Mouse (Mus musculus): ENCODE results near the gene 1700028J19Rik. TPM values are rescaled to one million over a fixed set of nuclear protein-coding genes. Genes with fewer than 3 reads are reported as not detected.
"Not testable (repeated sequence)": the region's sequence is repeated elsewhere in the genome, so short reads cannot be mapped to it uniquely, and the experiment has no call there.

Gene 1700028J19Rik
- total RNA-seq, 2 experiments from 2014 or later = 1.2 to 1.3 TPM

DNA sequence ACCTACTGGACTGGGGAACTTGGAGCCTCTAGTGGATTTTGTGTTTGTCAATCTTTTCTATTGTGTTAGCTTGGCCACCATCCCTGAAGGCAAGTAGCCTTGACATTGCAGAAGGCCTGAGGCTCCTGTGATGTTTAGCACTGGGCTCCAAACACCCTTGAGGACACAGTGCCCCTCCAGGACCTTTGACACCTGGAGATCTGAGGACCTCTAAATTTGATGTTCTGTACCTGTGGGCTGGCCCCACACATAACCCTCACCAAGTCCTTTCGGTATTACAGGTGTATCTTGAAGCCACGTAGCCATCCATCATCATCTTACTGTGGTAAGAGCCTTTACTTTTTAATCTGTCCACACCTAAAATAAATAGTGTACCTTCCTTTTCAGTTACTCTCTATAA lies 1.5 kb upstream of the 1700028J19Rik start:
- intact Hi-C loops (cut with DNase I) = no loop called here
- DNase-seq (ENCODE audit: extremely low spot score in 1 of 2, low spot score in 2 of 2) = no peak
- TF ChIP-seq CTCF (IDR thresholded peaks at IDR 0.05) = no peak
- Histone ChIP-seq H3K27ac (no peak overlapping the region), H3K4me3 (no peak overlapping the region)

GRCm38 (mm10) chr7:44246984-44247470 lies 532 bp upstream of the 1700028J19Rik start:
- intact Hi-C loops (cut with DNase I) = no loop called here

GRCm38 (mm10) chr7:44244080-44244479 lies 2.4 kb downstream of the 1700028J19Rik start:
- intact Hi-C loops (cut with DNase I) = no loop called here
- DNase-seq (ENCODE audit: extremely low spot score in 1 of 2, low spot score in 2 of 2) = no peak

More at GRCm38 (mm10) chr7:44246984-44247470, 532 bp upstream of the 1700028J19Rik start:
- Histone ChIP-seq H3K4me3 (peak overlapping the region; percentile 71), H3K27ac (peak overlapping the region; percentile 96)
- no peak for TF ChIP-seq CTCF (IDR thresholded peaks at IDR 0.05)
- DNase-seq (ENCODE audit: extremely low spot score in 1 of 2, low spot score in 2 of 2) = peak in 1 of 2 experiments; percentile 52

DNA sequence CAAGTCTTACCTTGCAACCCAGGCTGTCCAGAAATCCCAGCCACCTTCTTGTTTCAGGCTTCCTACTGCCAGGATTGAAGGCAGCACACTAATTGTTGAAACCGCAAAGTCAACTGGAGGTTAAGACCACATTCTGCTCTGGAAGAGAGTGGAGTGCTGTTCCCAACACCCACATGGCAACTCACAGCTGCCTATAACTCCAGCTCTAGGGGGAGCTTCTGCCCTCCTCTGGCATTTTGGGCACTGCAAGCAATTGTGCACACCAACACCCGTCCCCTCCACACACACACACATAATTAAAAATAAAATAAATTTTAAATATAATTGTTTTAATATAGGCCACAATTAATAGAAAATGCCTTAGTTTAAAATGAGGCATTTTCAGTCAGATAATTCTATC lies 5.3 kb downstream of the 1700028J19Rik start:
- peak; percentile 31 for TF ChIP-seq CTCF (IDR thresholded peaks at IDR 0.05)
- intact Hi-C loops (cut with DNase I) = no loop called here
- Histone ChIP-seq H3K4me3 (no peak overlapping the region), H3K27ac (no peak overlapping the region)
- no peak for DNase-seq (ENCODE audit: extremely low spot score in 1 of 2, low spot score in 2 of 2)

More at GRCm38 (mm10) chr7:44244080-44244479, 2.4 kb downstream of the 1700028J19Rik start:
- Histone ChIP-seq H3K4me3 (no peak overlapping the region), H3K27ac (no peak overlapping the region)
- no peak for TF ChIP-seq CTCF (IDR thresholded peaks at IDR 0.05)

- no peak overlapping the region for H3K4me3 ChIP-seq
- no peak for DNase-seq (ENCODE audit: extremely low spot score in 1 of 2, low spot score in 2 of 2)
- TF ChIP-seq CTCF (IDR thresholded peaks at IDR 0.05) = no peak
- intact Hi-C loops (cut with DNase I) = no loop called here
- H3K27ac ChIP-seq = no peak overlapping the region
Observed at GRCm38 (mm10) chr7:44240712-44241111, 5.8 kb downstream of the 1700028J19Rik start.

DNA sequence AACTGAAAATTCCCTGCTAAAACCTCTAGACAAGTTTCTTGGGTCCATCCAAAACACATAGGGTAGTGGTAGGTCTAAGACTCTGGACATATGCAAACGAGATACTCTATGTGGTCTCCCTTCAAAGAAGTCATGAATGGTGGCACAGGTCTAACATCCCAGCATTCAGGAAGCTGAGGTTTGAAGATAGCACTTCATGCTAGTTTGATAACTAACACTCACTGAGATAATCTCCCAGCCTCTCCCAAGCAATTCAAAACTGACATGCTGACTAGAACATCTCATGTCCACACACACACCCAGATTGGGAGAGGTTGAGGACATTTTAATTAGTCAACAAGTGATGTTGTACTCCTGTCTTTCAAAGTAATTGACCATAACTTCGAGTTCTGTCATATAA lies 6.6 kb downstream of the 1700028J19Rik start:
- no peak for DNase-seq (ENCODE audit: extremely low spot score in 1 of 2, low spot score in 2 of 2)
- H3K27ac ChIP-seq = no peak overlapping the region
- no peak for TF ChIP-seq CTCF (IDR thresholded peaks at IDR 0.05)
- intact Hi-C loops (cut with DNase I) = no loop called here
- H3K4me3 ChIP-seq = no peak overlapping the region

DNA sequence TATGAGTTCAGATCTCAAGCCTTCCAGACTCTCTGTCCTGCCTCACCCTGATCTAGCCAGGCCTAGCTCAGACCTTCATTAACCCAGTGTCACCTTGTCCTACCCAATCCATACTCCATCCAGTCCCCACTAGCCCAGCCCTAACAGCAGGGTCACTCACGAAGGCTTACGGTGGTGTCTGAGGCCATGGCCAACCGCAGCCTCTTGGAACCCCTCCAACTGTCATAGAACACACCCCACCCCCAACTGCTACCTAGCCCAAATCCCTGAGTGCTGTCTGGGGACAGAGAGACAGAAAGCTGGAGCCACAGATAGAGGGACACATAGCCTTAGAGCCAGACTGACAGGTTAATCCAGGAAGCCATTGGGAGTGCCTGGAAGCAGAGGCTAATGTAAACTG lies 10.6 kb downstream of the 1700028J19Rik start, which contains the start of gene Gm36864:
Gene Gm36864 (plus strand): TSS at position 269 of the 400 bp plus-strand sequence.
- H3K27ac ChIP-seq = no peak within 1 kb of the TSS
- no peak within 1 kb of the TSS for H3K4me3 ChIP-seq
- TF ChIP-seq CTCF (IDR thresholded peaks at IDR 0.05) = no peak
- DNase-seq (ENCODE audit: extremely low spot score in 1 of 2, low spot score in 2 of 2) = no peak
- intact Hi-C loops (cut with DNase I) = no loop called here

DNA sequence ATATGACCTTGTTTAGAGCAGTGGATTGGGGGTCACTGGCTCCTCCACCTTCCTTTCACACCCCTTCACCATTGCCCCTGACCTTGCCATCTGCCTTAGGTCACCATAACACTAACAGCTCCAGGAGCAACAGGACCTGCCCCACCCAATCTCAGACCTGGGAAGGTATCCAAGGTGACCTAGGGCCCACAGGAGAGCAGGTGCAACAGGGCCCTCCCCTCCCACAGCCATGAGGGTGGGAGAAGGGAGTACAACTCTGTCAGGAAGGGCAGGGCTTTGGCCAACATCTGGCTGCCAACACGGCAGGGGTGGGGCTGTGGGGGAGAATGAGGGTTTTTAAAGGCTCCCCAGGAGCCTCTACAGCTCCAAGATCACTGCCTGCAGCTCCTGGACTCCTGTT lies 21.4 kb downstream of the 1700028J19Rik start, which contains the start of gene Klk1:
Gene Klk1 (plus strand): TSS at position 285 of the 400 bp plus-strand sequence.
- intact Hi-C loops (cut with DNase I) = no loop called here
- H3K4me3 ChIP-seq = no peak within 1 kb of the TSS
- TF ChIP-seq CTCF (IDR thresholded peaks at IDR 0.05) = no peak
- DNase-seq (ENCODE audit: extremely low spot score in 1 of 2, low spot score in 2 of 2) = no peak
- H3K27ac ChIP-seq = no peak within 1 kb of the TSS

DNA sequence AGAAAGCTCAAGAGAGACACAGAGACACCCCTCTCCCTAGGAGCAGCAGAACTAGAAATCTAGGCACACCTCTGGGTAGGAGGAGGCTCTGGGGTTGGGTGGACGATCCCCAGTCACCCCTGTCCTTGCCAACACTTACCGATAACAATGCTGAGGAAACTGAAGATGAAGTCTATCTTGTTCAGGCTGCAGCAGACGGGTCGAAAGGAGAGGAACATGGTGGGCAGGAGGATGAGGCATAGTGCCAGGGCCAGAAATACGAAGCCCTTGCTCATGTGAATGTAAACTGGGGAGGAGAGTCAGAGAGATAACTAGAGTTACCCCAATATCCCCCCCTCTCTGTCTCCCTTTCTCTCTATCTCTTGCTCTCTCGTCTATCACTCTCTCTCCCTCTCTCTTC lies 24.2 kb downstream of the 1700028J19Rik start:
- intact Hi-C loops (cut with DNase I); H3K27ac ChIP-seq; DNase-seq (ENCODE audit: extremely low spot score in 1 of 2, low spot score in 2 of 2); H3K4me3 ChIP-seq: not testable (repeated sequence)

- DNase-seq (ENCODE audit: extremely low spot score in 1 of 2, low spot score in 2 of 2); H3K4me3 ChIP-seq; intact Hi-C loops (cut with DNase I); H3K27ac ChIP-seq: not testable (repeated sequence)
Observed at GRCm38 (mm10) chr7:44221601-44222000, 24.9 kb downstream of the 1700028J19Rik start.

DNA sequence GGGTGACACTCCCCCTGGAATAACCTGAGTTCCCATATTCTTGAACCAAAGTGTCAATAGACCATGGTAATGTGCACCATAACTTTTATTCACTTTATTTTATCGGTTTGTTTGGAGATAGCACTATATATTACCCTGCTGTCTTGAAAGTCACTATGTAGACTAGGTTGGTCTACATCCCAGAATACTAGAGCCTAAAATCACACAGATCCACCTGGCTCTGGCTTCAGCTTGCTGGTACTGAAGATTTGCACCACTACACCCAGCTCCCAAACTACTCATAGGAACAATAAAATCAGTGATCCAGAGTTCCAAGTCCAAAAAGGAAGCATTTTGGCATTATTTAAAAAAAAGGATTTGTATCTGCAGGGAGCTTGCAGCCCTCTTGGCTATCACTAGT lies 30.9 kb downstream of the 1700028J19Rik start, which contains the start of gene Klk1b5:
Gene Klk1b5 (plus strand): TSS at position 301 of the 400 bp plus-strand sequence.
- no peak for DNase-seq (ENCODE audit: extremely low spot score in 1 of 2, low spot score in 2 of 2)
- H3K4me3 ChIP-seq = no peak within 1 kb of the TSS
- no peak for TF ChIP-seq CTCF (IDR thresholded peaks at IDR 0.05)
- intact Hi-C loops (cut with DNase I) = loop anchor here (5.0 kb wide), 1 partner anchor 283 kb away; the partner anchor contains the start of gene Klk15
- no peak within 1 kb of the TSS for H3K27ac ChIP-seq

DNA sequence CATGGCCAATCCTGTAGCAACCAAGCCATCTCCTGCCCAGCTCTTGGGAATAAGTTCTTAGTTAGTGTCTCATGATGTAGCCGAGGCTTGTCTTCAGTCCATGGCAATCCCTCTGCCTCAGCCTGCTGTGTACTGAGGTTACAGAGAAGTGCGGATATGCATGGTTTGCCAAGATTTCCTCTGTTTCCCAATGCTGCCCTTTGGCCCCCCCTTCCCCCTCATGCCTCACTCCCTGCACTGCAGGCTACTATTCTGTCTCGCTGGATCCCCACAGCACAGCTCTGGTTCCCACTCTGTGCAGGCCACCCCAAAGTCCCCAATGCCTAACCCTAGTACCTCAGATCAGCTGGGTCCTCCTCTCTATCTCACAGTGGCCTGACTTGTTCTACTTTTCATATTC lies 38.2 kb downstream of the 1700028J19Rik start:
- intact Hi-C loops (cut with DNase I) = no loop called here

GRCm38 (mm10) chr7:44207135-44207534 lies 39.4 kb downstream of the 1700028J19Rik start, which contains the start of gene Klk1b4:
Klk1b4 (plus strand) TSS chr7:44207435.
- H3K4me3 ChIP-seq; H3K27ac ChIP-seq; intact Hi-C loops (cut with DNase I); DNase-seq (ENCODE audit: extremely low spot score in 1 of 2, low spot score in 2 of 2): not testable (repeated sequence)

More for the DNA sequence above, 38.2 kb downstream of the 1700028J19Rik start:
- Histone ChIP-seq H3K4me3 (no peak overlapping the region), H3K27ac (no peak overlapping the region)
- TF ChIP-seq CTCF (IDR thresholded peaks at IDR 0.05) = no peak
- DNase-seq (ENCODE audit: extremely low spot score in 1 of 2, low spot score in 2 of 2) = no peak
